Mouse (Mus musculus) brown adipose tissue, adult 24 weeks (tissue): ENCODE measurements around the gene Aak1. TPM values are rescaled to one million over a fixed set of nuclear protein-coding genes. Genes with fewer than 3 reads are reported as not detected.

Source experiments
- H3K27ac ChIP-seq: fragments of 200-500 bp; replicated peaks from 2 replicates; pipeline ENCODE4 v1.5.1; 2012; ENCODE audit warnings: low read depth, mild to moderate bottlenecking, low read length
- H3K4me1 ChIP-seq: fragments of 200-500 bp; 2 replicates; pipeline ENCODE4 v1.6.1; 2012; ENCODE audit warnings: low read length, mixed read lengths; ENCODE audit not compliant: control insufficient read depth, insufficient read depth, insufficient read length
- H3K4me3 ChIP-seq: fragments of 200-500 bp; 2 replicates; pipeline ENCODE4 v1.5.1; 2012; ENCODE audit warnings: low read depth, mild to moderate bottlenecking, low read length, moderate library complexity; ENCODE audit not compliant: insufficient read depth
- polyA plus RNA-seq: library from polyadenylated mRNA; stranded (reverse); fragments of >200 nt; gene quantifications from 2 replicates; pipeline ENCODE4 v1.2.4, GENCODE M21; 2012; ENCODE audit not compliant: missing spikeins, insufficient read depth, insufficient read length

Gene Aak1
- polyA plus RNA-seq, 1 experiment: 13.2 TPM

- Histone ChIP-seq H3K4me1 (peaks cover 16% of the 10 kb centered on the region), H3K27ac (no peak overlapping the region; the same call in 1 of the 2 replicates), H3K4me3 (no peak overlapping the region)
Measured at GRCm38 (mm10) chr6:86823824-86824223, 25.5 kb upstream of the Aak1 start.

DNA sequence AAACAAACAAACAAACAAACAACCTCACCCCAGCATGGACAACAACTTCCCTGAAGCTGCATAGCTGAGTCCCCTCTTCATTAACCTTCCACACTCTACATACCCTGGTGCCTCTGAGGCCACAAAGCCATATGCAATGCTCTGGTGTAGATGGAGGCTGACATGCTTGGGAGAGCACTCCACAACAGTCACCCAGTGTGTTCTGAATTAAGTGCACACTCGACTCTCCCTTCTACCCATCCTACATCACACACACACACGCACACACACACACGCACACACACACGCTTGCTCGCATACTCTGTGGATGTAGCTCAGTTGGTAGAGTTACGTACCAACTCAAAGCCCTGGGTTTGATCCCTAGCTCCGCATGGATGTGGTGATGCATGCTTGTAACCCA, 24.9 kb upstream of the Aak1 start:
- no peak overlapping the region for H3K4me3 ChIP-seq
- H3K27ac ChIP-seq: no peak overlapping the region
- H3K4me1 ChIP-seq: peaks cover 16% of the 10 kb centered on the region

DNA sequence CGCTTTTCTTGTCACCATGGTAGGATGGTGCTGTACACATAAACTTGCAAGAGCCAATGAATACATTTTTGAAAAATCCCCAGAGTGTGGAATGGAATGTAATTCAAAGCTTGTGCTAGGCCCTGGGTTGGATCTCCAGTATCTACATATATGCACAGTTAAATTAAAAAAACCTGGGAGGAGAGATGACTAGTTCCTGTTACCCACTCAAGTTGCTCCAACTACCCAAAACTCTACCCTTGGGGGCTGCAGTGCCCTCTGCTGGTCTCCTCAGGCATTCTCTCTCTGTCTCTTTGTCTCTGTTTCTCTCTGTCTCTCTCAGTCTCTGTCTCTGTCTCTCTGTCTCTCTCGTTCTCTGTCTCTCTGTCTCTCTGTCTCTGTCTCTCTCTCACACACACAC, 21.9 kb upstream of the Aak1 start:
- Histone ChIP-seq H3K4me1 (peaks cover 15% of the 10 kb centered on the region), H3K4me3 (no peak overlapping the region), H3K27ac (no peak overlapping the region)

GRCm38 (mm10) chr6:86829768-86830167, 19.5 kb upstream of the Aak1 start:
- Histone ChIP-seq H3K4me3 (no peak overlapping the region), H3K27ac (no peak overlapping the region), H3K4me1 (peaks cover 14% of the 10 kb centered on the region)

- Histone ChIP-seq H3K4me3 (no peak overlapping the region), H3K4me1 (peaks cover 14% of the 10 kb centered on the region), H3K27ac (peak overlapping the region; percentile 98)
Measured at GRCm38 (mm10) chr6:86830738-86831500, 18.4 kb upstream of the Aak1 start.

- Histone ChIP-seq H3K4me1 (peaks cover 14% of the 10 kb centered on the region), H3K4me3 (no peak overlapping the region), H3K27ac (peak overlapping the region; percentile 46)
Measured at GRCm38 (mm10) chr6:86832802-86833502, 16.4 kb upstream of the Aak1 start.

DNA sequence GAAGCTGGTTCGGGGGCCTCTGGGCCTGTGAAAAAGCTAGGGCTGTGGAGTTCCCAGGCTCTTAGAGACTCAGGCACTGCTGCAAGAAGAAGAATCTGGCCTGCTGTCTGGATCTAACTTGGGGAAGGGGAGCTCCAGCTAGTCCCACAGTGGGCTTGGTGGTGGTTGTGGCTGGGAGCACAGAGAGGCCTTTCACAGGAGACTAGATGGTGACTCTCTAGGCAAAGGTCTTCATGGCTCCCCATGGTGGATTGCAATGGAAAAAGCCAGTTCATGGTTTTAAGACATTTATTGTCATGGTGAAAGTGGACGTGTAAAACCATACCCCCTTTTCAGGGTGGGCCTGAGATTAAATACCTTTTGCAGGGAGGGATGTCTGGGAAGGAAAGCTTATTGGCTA, 10.2 kb upstream of the Aak1 start:
- Histone ChIP-seq H3K27ac (no peak overlapping the region), H3K4me1 (0 out of 2 replicates have a peak, but pooled peaks cover 2% of the 10 kb centered on the region), H3K4me3 (no peak overlapping the region)

GRCm38 (mm10) chr6:86841949-86842348, 7.4 kb upstream of the Aak1 start:
- Histone ChIP-seq H3K4me3 (no peak overlapping the region), H3K4me1 (no peaks in the 10 kb centered on the region), H3K27ac (no peak overlapping the region)

- Histone ChIP-seq H3K27ac (no peak overlapping the region), H3K4me3 (no peak overlapping the region), H3K4me1 (no peaks in the 10 kb centered on the region)
Measured at GRCm38 (mm10) chr6:86843636-86844035, 5.7 kb upstream of the Aak1 start.

- Histone ChIP-seq H3K4me1 (peaks cover 8% of the 10 kb centered on the region), H3K4me3 (no peak overlapping the region), H3K27ac (no peak overlapping the region)
Measured at GRCm38 (mm10) chr6:86846467-86846866, 2.9 kb upstream of the Aak1 start.

DNA sequence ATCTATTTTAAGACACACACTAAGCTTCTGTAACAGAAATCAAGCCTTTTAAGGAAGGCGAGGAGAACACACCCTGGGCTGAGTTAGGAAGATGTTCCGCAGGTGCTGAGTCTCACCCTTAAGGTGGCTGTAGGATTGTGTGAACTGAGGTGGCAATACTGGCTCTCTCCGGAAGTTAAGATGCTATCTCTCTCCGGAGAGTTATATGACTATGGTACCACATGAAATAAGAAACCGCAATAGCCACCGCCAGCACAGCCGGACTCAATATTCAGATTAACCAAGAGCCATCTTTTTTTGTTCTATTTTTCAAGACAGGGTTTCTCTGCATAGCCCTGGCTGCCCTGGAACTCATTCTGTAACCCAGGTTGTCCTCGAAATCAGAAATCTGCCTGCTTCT, 1.5 kb upstream of the Aak1 start:
- Histone ChIP-seq H3K4me3 (no peak overlapping the region), H3K27ac (no peak overlapping the region), H3K4me1 (peaks cover 14% of the 10 kb centered on the region)

- H3K27ac ChIP-seq: peak overlapping the region; percentile 98
- peaks cover 15% of the 10 kb centered on the region for H3K4me1 ChIP-seq
- H3K4me3 ChIP-seq: peak overlapping the region; percentile 72
Measured at GRCm38 (mm10) chr6:86848580-86848914, 770 bp upstream of the Aak1 start.

GRCm38 (mm10) chr6:86849692-86850445, 552 bp downstream of the Aak1 start:
- Histone ChIP-seq H3K27ac (peak overlapping the region; percentile 57), H3K4me1 (peaks cover 19% of the 10 kb centered on the region), H3K4me3 (peak overlapping the region; percentile 72)

GRCm38 (mm10) chr6:86850588-86850987, 1.3 kb downstream of the Aak1 start:
- no peak overlapping the region; the same call in 1 of the 2 replicates for H3K27ac ChIP-seq
- H3K4me1 ChIP-seq: peaks cover 20% of the 10 kb centered on the region
- H3K4me3 ChIP-seq: peak overlapping the region; percentile 72

GRCm38 (mm10) chr6:86851561-86851960, 2.2 kb downstream of the Aak1 start:
- Histone ChIP-seq H3K27ac (no peak overlapping the region), H3K4me1 (peaks cover 20% of the 10 kb centered on the region), H3K4me3 (no peak overlapping the region; the same call in 1 of the 2 replicates)
